Mouse (Mus musculus): ENCODE results near the gene Zbed6. TPM values are rescaled to one million over a fixed set of nuclear protein-coding genes. Genes with fewer than 3 reads are reported as not detected.

Zbed6 gene
- polyA plus RNA-seq, 2 experiments = 11.4 TPM; not detected in 1

DNA sequence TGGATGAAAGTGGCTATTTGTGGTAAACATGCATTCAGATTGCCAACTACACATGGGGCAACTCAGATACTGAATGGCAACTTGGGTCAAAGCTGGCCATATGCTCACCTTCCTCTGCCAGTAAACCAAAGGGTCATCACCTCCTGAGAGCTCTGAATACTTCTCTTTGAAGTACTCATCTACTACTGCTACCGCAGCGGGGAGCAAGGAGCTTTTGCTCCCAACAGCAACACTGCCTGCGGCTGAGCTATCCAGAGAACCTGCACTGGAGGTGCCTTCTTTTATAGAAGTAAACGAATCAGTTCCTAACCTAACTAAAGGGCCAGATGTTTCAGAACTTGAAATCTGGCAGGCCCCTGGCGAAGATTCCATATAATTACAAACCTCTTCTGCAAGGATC is 3.9 kb downstream of the Zbed6 start:
- Histone ChIP-seq H3K27me3 (ENCODE audit: control insufficient read depth, insufficient read depth, low read length) (no peaks in the 10 kb centered on the region), H3K27ac (replicated peaks; ENCODE audit: low read depth, low read length) (no peak overlapping the region), H3K9ac (ENCODE audit: low read depth, low read length, severe bottlenecking) (0 out of 2 replicates have a peak overlapping the region, but pooled peaks have one; percentile 21), H3K9me3 (ENCODE audit: control insufficient read depth, low read length) (no peaks in the 10 kb centered on the region), H3K4me2 (replicated peaks; ENCODE audit: low read depth, low read length, severe bottlenecking) (peak overlapping the region; percentile 24; the same call in 1 of the 2 replicates), H3K4me1 (ENCODE audit: control insufficient read depth, insufficient read depth, low read length) (peaks cover 36% of the 10 kb centered on the region), H3K4me3 (replicated peaks; ENCODE audit: low read length) (no peak overlapping the region), H3K36me3 (ENCODE audit: control insufficient read depth, insufficient read depth, low read length) (peaks cover 55% of the 10 kb centered on the region)
- ATAC-seq (ENCODE audit: low FRiP score, low read depth) (no peak), DNase-seq (ENCODE audit: low spot score) (no peak)
- TF ChIP-seq POLR2A (IDR thresholded peaks at IDR 0.05; ENCODE audit: borderline replicate concordance, extremely low read depth, insufficient read depth, insufficient read length) = no peak
- WGBS = 24% methylated on average over 5 of the region's 5 CpGs

DNA sequence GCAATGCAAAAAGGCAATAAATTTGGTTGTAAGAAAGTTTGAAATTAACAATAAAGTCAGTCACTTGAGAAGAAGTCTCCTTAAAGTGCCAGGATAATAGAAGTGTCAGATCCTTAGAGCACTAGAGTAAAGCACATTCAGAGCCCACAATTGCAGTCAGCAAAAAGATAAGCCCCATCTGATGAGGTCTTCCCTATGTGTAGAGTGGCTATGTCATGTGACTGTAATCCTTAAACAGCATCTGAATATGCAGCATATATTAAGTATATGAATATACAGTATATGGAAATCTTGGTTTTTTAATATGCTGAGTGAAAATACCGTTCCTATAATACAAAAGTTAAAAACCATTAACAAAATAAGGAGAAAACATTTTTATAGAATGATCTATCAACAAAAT is 7.7 kb downstream of the Zbed6 start:
- no peak overlapping the region for H3K4me2 ChIP-seq (replicated peaks; ENCODE audit: low read depth, low read length, severe bottlenecking)
- H3K27ac ChIP-seq (replicated peaks; ENCODE audit: low read depth, low read length) = no peak overlapping the region
- H3K4me3 ChIP-seq (replicated peaks; ENCODE audit: low read length) = no peak overlapping the region
- H3K36me3 ChIP-seq (ENCODE audit: control insufficient read depth, insufficient read depth, low read length) = peaks cover 41% of the 10 kb centered on the region
- ATAC-seq (ENCODE audit: low FRiP score, low read depth) (no peak), DNase-seq (ENCODE audit: low spot score) (no peak)
- 91% methylated on average over 1 of the region's 1 CpGs for WGBS
- no peak overlapping the region for H3K9ac ChIP-seq (ENCODE audit: low read depth, low read length, severe bottlenecking)
- H3K27me3 ChIP-seq (ENCODE audit: control insufficient read depth, insufficient read depth, low read length) = no peaks in the 10 kb centered on the region
- H3K4me1 ChIP-seq (ENCODE audit: control insufficient read depth, insufficient read depth, low read length) = peaks cover 16% of the 10 kb centered on the region
- H3K9me3 ChIP-seq (ENCODE audit: control insufficient read depth, low read length) = no peaks in the 10 kb centered on the region
- no peak for TF ChIP-seq POLR2A (IDR thresholded peaks at IDR 0.05; ENCODE audit: borderline replicate concordance, extremely low read depth, insufficient read depth, insufficient read length)

DNA sequence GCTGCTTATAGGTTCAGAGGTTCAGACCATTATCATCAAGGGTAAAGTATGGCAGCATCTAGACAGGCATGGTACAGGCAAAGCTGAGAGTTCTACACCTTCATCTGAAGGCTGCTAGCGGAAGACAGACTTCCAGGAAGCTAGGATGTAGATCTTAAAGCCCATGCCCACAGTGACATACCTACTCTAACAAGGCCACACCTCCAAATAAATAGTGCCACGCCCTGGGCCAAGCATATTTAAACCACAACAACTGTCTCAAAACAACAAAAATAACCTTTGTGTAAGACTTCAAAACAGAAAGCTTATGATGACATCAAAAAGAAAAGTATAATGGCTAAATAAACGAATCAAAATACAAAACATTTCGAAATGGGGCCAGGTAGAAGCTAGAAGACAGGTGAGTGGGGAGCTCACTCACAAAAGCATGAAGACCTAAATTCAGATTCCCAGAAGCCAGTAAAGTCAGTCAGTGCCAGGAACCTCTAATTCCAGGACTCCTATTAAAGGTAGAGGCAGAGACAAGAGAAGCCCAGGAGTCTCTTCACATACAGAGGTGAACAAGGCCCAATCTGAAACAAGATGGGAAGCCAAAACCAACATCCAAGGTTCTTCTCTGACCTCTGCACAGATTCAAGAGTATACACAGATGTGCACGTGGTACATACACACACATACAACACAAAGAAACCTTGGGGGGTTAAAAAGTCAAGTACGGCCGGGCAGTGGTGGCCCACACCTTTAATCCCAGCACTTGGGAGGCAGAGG is 10.2 kb downstream of the Zbed6 start:
- H3K9ac ChIP-seq (ENCODE audit: low read depth, low read length, severe bottlenecking) = no peak overlapping the region
- DNase-seq (ENCODE audit: low spot score) = no peak
- H3K27ac ChIP-seq (replicated peaks; ENCODE audit: low read depth, low read length) = no peak overlapping the region
- no peaks in the 10 kb centered on the region for H3K9me3 ChIP-seq (ENCODE audit: control insufficient read depth, low read length)
- no peak for TF ChIP-seq POLR2A (IDR thresholded peaks at IDR 0.05; ENCODE audit: borderline replicate concordance, extremely low read depth, insufficient read depth, insufficient read length)
- 93% methylated on average over 7 of the region's 7 CpGs for WGBS
- H3K36me3 ChIP-seq (ENCODE audit: control insufficient read depth, insufficient read depth, low read length) = peaks cover 41% of the 10 kb centered on the region
- H3K4me2 ChIP-seq (replicated peaks; ENCODE audit: low read depth, low read length, severe bottlenecking) = no peak overlapping the region
- no peak overlapping the region for H3K4me3 ChIP-seq (replicated peaks; ENCODE audit: low read length)
- no peaks in the 10 kb centered on the region for H3K4me1 ChIP-seq (ENCODE audit: control insufficient read depth, insufficient read depth, low read length)
- ATAC-seq (ENCODE audit: low FRiP score, low read depth) = no peak
- H3K27me3 ChIP-seq (ENCODE audit: control insufficient read depth, insufficient read depth, low read length) = no peaks in the 10 kb centered on the region

DNA sequence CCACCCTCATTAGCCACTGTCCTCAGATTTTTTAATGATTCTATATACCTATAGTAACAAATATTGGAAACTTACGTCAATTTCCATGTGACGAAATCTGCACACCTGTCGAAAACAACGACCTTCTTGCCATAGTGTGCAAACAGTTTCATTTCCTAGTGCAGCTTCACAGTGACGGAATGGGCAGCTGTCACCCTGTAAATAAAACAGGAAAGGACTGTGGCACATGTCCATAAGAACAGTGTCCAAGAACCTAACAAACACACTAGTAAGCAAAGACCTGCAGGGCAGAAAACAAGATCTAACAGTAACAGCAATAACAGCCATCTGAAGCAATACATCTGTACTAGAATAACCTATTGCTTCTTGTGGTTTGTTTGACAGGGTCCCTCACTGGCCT is 15.0 kb downstream of the Zbed6 start:
- no peak overlapping the region for H3K4me2 ChIP-seq (replicated peaks; ENCODE audit: low read depth, low read length, severe bottlenecking)
- ATAC-seq (ENCODE audit: low FRiP score, low read depth) (no peak), DNase-seq (ENCODE audit: low spot score) (no peak)
- H3K4me1 ChIP-seq (ENCODE audit: control insufficient read depth, insufficient read depth, low read length) = no peaks in the 10 kb centered on the region
- H3K27ac ChIP-seq (replicated peaks; ENCODE audit: low read depth, low read length) = no peak overlapping the region
- no peaks in the 10 kb centered on the region for H3K27me3 ChIP-seq (ENCODE audit: control insufficient read depth, insufficient read depth, low read length)
- H3K4me3 ChIP-seq (replicated peaks; ENCODE audit: low read length) = no peak overlapping the region
- H3K9ac ChIP-seq (ENCODE audit: low read depth, low read length, severe bottlenecking) = no peak overlapping the region
- no peaks in the 10 kb centered on the region for H3K9me3 ChIP-seq (ENCODE audit: control insufficient read depth, low read length)
- 89% methylated on average over 5 of the region's 5 CpGs for WGBS
- no peak for TF ChIP-seq POLR2A (IDR thresholded peaks at IDR 0.05; ENCODE audit: borderline replicate concordance, extremely low read depth, insufficient read depth, insufficient read length)
- peaks cover 66% of the 10 kb centered on the region for H3K36me3 ChIP-seq (ENCODE audit: control insufficient read depth, insufficient read depth, low read length)

DNA sequence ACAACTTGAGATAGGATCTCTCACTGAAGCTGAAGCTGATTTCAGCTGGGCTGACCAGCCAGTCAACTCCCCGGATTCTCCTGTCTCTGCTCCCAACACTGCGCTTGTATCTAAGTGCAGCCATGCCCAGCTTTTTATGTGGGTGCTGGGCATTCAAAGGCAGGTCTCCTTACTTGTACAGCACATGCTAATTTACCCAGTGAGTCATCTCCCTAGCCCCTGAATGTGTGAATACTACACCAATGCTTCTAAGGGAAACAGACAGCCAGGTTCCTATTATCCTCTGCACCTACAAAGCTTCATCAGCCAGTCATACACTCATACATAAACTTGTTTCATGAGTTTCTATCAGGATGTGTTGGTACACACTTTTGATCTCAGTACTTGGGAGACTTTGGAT is 19.5 kb downstream of the Zbed6 start:
- Histone ChIP-seq H3K4me3 (replicated peaks; ENCODE audit: low read length) (no peak overlapping the region), H3K9me3 (ENCODE audit: control insufficient read depth, low read length) (no peaks in the 10 kb centered on the region), H3K9ac (ENCODE audit: low read depth, low read length, severe bottlenecking) (no peak overlapping the region), H3K4me2 (replicated peaks; ENCODE audit: low read depth, low read length, severe bottlenecking) (no peak overlapping the region), H3K36me3 (ENCODE audit: control insufficient read depth, insufficient read depth, low read length) (peaks cover 98% of the 10 kb centered on the region), H3K27ac (replicated peaks; ENCODE audit: low read depth, low read length) (no peak overlapping the region), H3K4me1 (ENCODE audit: control insufficient read depth, insufficient read depth, low read length) (no peaks in the 10 kb centered on the region), H3K27me3 (ENCODE audit: control insufficient read depth, insufficient read depth, low read length) (no peaks in the 10 kb centered on the region)
- DNase-seq (ENCODE audit: low spot score) = no peak
- no peak for ATAC-seq (ENCODE audit: low FRiP score, low read depth)
- WGBS = 85% methylated on average over 2 of the region's 2 CpGs
- TF ChIP-seq POLR2A (IDR thresholded peaks at IDR 0.05; ENCODE audit: borderline replicate concordance, extremely low read depth, insufficient read depth, insufficient read length) = no peak

Measured in limb, embryonic 14.5 days (tissue).